Mouse (Mus musculus) heart, embryonic 14.5 days (tissue): ENCODE data around the gene Gal3st1. TPM values are rescaled to one million over a fixed set of nuclear protein-coding genes. Genes with fewer than 3 reads are reported as not detected.
A peak's percentile ranks its signal among the peaks of the same experiment; 100 is the strongest.
"Not testable (repeated sequence)": the region's sequence is repeated elsewhere in the genome, so short reads cannot be mapped to it uniquely, and the experiment has no call there.

Source experiments
- ATAC-seq: fragments of 200-750 bp; cut with Nextera tagmentation; 2 replicates; pipeline ENCODE4 v1.8.0; 2017; ENCODE audit warnings: low read depth, moderate TSS enrichment; ENCODE audit not compliant: insufficient number of reproducible peaks, insufficient read depth, low FRiP score
- H3K27ac ChIP-seq, 2 experiments: fragments of 200-500 bp in 1 of 2; fragments of 300-500 bp in 1 of 2; sonication (generic) in 1 of 2; replicated peaks in 1 of 2; 2 replicates each; pipeline ENCODE4 v1.5.1; 2012 to 2014; ENCODE audit warnings: low read depth in 2 of 2, low read length in 2 of 2, control low read depth in 1 of 2, mild to moderate bottlenecking in 1 of 2, mixed read lengths in 1 of 2; ENCODE audit not compliant: control insufficient read depth in 1 of 2, insufficient read depth in 1 of 2
- H3K27me3 ChIP-seq: fragments of 300-500 bp; sonication (generic); 2 replicates; pipeline ENCODE4 v1.6.1; 2014; ENCODE audit warnings: mild to moderate bottlenecking, low read length, control low read depth; ENCODE audit not compliant: control insufficient read depth, insufficient read depth
- H3K36me3 ChIP-seq: fragments of 300-500 bp; sonication (generic); 2 replicates; pipeline ENCODE4 v1.6.1; 2014; ENCODE audit warnings: mild to moderate bottlenecking, control low read depth, low read length, mixed read lengths; ENCODE audit not compliant: control insufficient read depth, insufficient read depth
- H3K4me1 ChIP-seq, 2 experiments: fragments of 200-500 bp in 1 of 2; fragments of 300-500 bp in 1 of 2; sonication (generic) in 1 of 2; 2 replicates each; pipeline ENCODE4 v1.6.1; 2012 to 2014; ENCODE audit warnings: low read length in 2 of 2, control low read depth in 1 of 2, mixed read lengths in 1 of 2; ENCODE audit not compliant: control insufficient read depth in 2 of 2, insufficient read depth in 2 of 2
- H3K4me2 ChIP-seq: fragments of 300-500 bp; sonication (generic); 2 replicates; pipeline ENCODE4 v1.6.1; 2014; ENCODE audit warnings: mild to moderate bottlenecking, low read length
- H3K4me3 ChIP-seq, 2 experiments: fragments of 200-500 bp in 1 of 2; fragments of 300-500 bp in 1 of 2; sonication (generic) in 1 of 2; 2 replicates each; pipeline ENCODE4 v1.5.1; 2012 to 2014; ENCODE audit warnings: low read length in 2 of 2, mild to moderate bottlenecking in 2 of 2, control low read depth in 1 of 2, low read depth in 1 of 2, moderate library complexity in 1 of 2; ENCODE audit not compliant: control insufficient read depth in 1 of 2, insufficient read depth in 1 of 2
- H3K9ac ChIP-seq: fragments of 300-500 bp; sonication (generic); 2 replicates; pipeline ENCODE4 v1.6.1; 2014; ENCODE audit warnings: mild to moderate bottlenecking, low read length
- H3K9me3 ChIP-seq: fragments of 300-500 bp; sonication (generic); 2 replicates; pipeline ENCODE4 v1.6.1; 2016; ENCODE audit warnings: low read length, control low read depth; ENCODE audit not compliant: control insufficient read depth
- WGBS: fragments of 180-500 bp; shearing (Covaris S2); extraction: QIAGEN DNeasy Blood & Tissue Kit; methylation state at CpG from one replicate; pipeline ENCODE4 v1.1.7; 2014; 5-methylcytosine and 5-hydroxymethylcytosine counted together
- polyA plus RNA-seq: library from polyadenylated mRNA; unstranded; fragments of >200 nt; fragmentation: Nextera tagmentation; extraction: Ambion mirVana; gene quantifications from 2 replicates; pipeline ENCODE4 v1.2.1, GENCODE M21; 2014

Gal3st1 gene
- polyA plus RNA-seq, 1 experiment from 2014 or later: not detected

- Histone ChIP-seq H3K27me3 (peaks cover 45% of the 10 kb centered on the region), H3K9ac (no peak overlapping the region; the same call in 1 of the 2 replicates), H3K9me3 (0 out of 2 replicates have a peak, but pooled peaks cover 3% of the 10 kb centered on the region), H3K4me2 (peak overlapping the region; percentile 70), H3K4me3 (peak overlapping the region; percentile 32 to 41), H3K27ac (no peak overlapping the region), H3K36me3 (no peaks in the 10 kb centered on the region), H3K4me1 (peaks cover 7% of the 10 kb centered on the region in 2 experiments; a peak in 3 of 4 replicates)
- 4% methylated on average over 66 of the region's 66 CpGs for WGBS
- 0 out of 2 replicates have a peak, but pooled peaks have one; percentile 43 for ATAC-seq
Measured at GRCm38 (mm10) chr11:3997978-3998720, 14.7 kb downstream of the Gal3st1 start.

GRCm38 (mm10) chr11:3999547-3999946, 16.1 kb downstream of the Gal3st1 start:
- Histone ChIP-seq H3K27me3 (peaks cover 45% of the 10 kb centered on the region), H3K4me2 (no peak overlapping the region), H3K9ac (no peak overlapping the region), H3K4me1 (peaks cover 7% of the 10 kb centered on the region in 2 experiments; a peak in 3 of 4 replicates), H3K4me3 (no peak overlapping the region), H3K36me3 (no peaks in the 10 kb centered on the region), H3K27ac (no peak overlapping the region), H3K9me3 (0 out of 2 replicates have a peak, but pooled peaks cover 3% of the 10 kb centered on the region)
- WGBS: 65% methylated on average over 5 of the region's 5 CpGs
- ATAC-seq: no peak

GRCm38 (mm10) chr11:4001603-4002002, 18.2 kb downstream of the Gal3st1 start:
- no peak overlapping the region for H3K4me2 ChIP-seq
- 0 out of 2 replicates have a peak, but pooled peaks cover 3% of the 10 kb centered on the region for H3K9me3 ChIP-seq
- peaks cover 7% of the 10 kb centered on the region in 2 experiments; a peak in 3 of 4 replicates for H3K4me1 ChIP-seq
- H3K4me3 ChIP-seq: no peak overlapping the region
- ATAC-seq: no peak
- no peak overlapping the region for H3K27ac ChIP-seq
- 8% methylated on average over 5 of the region's 5 CpGs for WGBS
- H3K27me3 ChIP-seq: peaks cover 43% of the 10 kb centered on the region
- H3K9ac ChIP-seq: no peak overlapping the region
- no peaks in the 10 kb centered on the region for H3K36me3 ChIP-seq

- H3K36me3 ChIP-seq: no peaks in the 10 kb centered on the region
- H3K27me3 ChIP-seq: peaks cover 6% of the 10 kb centered on the region
- 53% methylated on average over 5 of the region's 5 CpGs for WGBS
- no peak overlapping the region for H3K4me3 ChIP-seq
- no peaks in the 10 kb centered on the region for H3K4me1 ChIP-seq
- no peak overlapping the region for H3K4me2 ChIP-seq
- H3K27ac ChIP-seq: no peak overlapping the region
- H3K9ac ChIP-seq: no peak overlapping the region
- no peak for ATAC-seq
- no peaks in the 10 kb centered on the region for H3K9me3 ChIP-seq
Measured at GRCm38 (mm10) chr11:4005220-4005805, 21.9 kb downstream of the Gal3st1 start.

GRCm38 (mm10) chr11:4006462-4006861, 23.0 kb downstream of the Gal3st1 start:
- 77% methylated on average over 3 of the region's 3 CpGs for WGBS
- Histone ChIP-seq H3K4me3 (no peak overlapping the region), H3K9ac (no peak overlapping the region), H3K4me2 (no peak overlapping the region), H3K27me3 (no peaks in the 10 kb centered on the region), H3K27ac (no peak overlapping the region), H3K4me1 (no peaks in the 10 kb centered on the region), H3K36me3 (no peaks in the 10 kb centered on the region), H3K9me3 (no peaks in the 10 kb centered on the region)
- ATAC-seq: no peak

GRCm38 (mm10) chr11:4012616-4013015, 29.2 kb downstream of the Gal3st1 start:
- H3K27ac ChIP-seq: no peak overlapping the region
- no peak overlapping the region for H3K9ac ChIP-seq
- no peak overlapping the region for H3K4me3 ChIP-seq
- no peaks in the 10 kb centered on the region for H3K36me3 ChIP-seq
- H3K9me3 ChIP-seq: no peaks in the 10 kb centered on the region
- WGBS: 68% methylated on average over 1 of the region's 1 CpGs
- no peak for ATAC-seq
- no peaks in the 10 kb centered on the region for H3K27me3 ChIP-seq
- H3K4me2 ChIP-seq: no peak overlapping the region
- no peaks in the 10 kb centered on the region for H3K4me1 ChIP-seq

GRCm38 (mm10) chr11:4015796-4016195, 32.4 kb downstream of the Gal3st1 start:
- not testable (repeated sequence) for H3K4me1 ChIP-seq, ATAC-seq

More at GRCm38 (mm10) chr11:4015796-4016195, 32.4 kb downstream of the Gal3st1 start:
- H3K9ac ChIP-seq, H3K36me3 ChIP-seq, H3K27ac ChIP-seq, H3K4me3 ChIP-seq, H3K27me3 ChIP-seq, H3K4me2 ChIP-seq, H3K9me3 ChIP-seq: not testable (repeated sequence)
- 83% methylated on average over 14 of the region's 14 CpGs for WGBS
